Comparison of ENCODE assay signal across 25 mouse cellular contexts in genomic region chr3:95273471-95273870, GRCm38 (mm10). TPM values are rescaled to one million over a fixed set of nuclear protein-coding genes. Genes with fewer than 3 reads are reported as not detected.
DNase-seq lines count a peak whose midpoint lies in the region; ATAC-seq and TF ChIP-seq lines count a peak whose summit lies in the region.
"Had no signal": no experiment of that assay in that cellular context is flagged by ENCODE, and none has a peak within 500 bp of the region (broad histone marks: within the 10 kb centered on the region; RNA-seq: fewer than 3 reads in every experiment).

No protein-coding gene starts in this region.

- H3K4me1 ChIP-seq in hindbrain, embryonic 15.5 days (replicated peaks) = no peaks in the 10 kb centered on the region
- H3K4me1 ChIP-seq in hindbrain, embryonic 16.5 days (ENCODE audit: control insufficient read depth, insufficient read depth, low read depth, low read length) = no peaks in the 10 kb centered on the region
- H3K4me1 ChIP-seq in ES-E14 (ENCODE audit: control insufficient read depth in 2 of 2, insufficient read depth in 2 of 2, low read length in 2 of 2, poor library complexity in 1 of 2) = peaks cover 15 to 31% of the 10 kb centered on the region in 2 experiments
- H3K4me1 ChIP-seq: embryonic facial prominence, embryonic 15.5 days; forebrain, embryonic 10.5 days; hindbrain, embryonic 10.5 days; limb, embryonic 12.5 days; lung, embryonic 15.5 days; midbrain, embryonic 13.5 days; neural tube, embryonic 12.5 days had no signal

- in situ Hi-C loops in ES-E14 (cut with MboI; ENCODE audit: low sequenced_read_pairs in 2 of 2, unreplicated experiment in 2 of 2) = no loop called here

- WGBS in hindbrain, embryonic 15.5 days = 88% methylated on average over 5 of the region's 5 CpGs
- WGBS in hindbrain, embryonic 16.5 days = 98% methylated on average over 5 of the region's 5 CpGs

- H3K4me2 ChIP-seq in hindbrain, embryonic 15.5 days = no peak overlapping the region
- no peak overlapping the region for H3K4me2 ChIP-seq in hindbrain, embryonic 16.5 days (ENCODE audit: low read length)
- H3K4me2 ChIP-seq: embryonic facial prominence, embryonic 15.5 days; heart, embryonic 15.5 days; limb, embryonic 12.5 days; liver, embryonic 13.5 days; lung, embryonic 15.5 days; midbrain, embryonic 13.5 days; neural tube, embryonic 12.5 days had no signal

- H3K27ac ChIP-seq in hindbrain, embryonic 15.5 days (replicated peaks) = no peak overlapping the region
- no peak overlapping the region for H3K27ac ChIP-seq in hindbrain, embryonic 16.5 days (ENCODE audit: low read depth, low read length)
- peak overlapping the region; percentile 30 for H3K27ac ChIP-seq in ES-E14 (ENCODE audit: insufficient read depth, low read depth, low read length, poor library complexity, severe bottlenecking)
- H3K27ac ChIP-seq: embryonic facial prominence, embryonic 15.5 days; forebrain, embryonic 10.5 days; heart, embryonic 15.5 days; hindbrain, embryonic 10.5 days; limb, embryonic 12.5 days; liver, embryonic 13.5 days; lung, embryonic 15.5 days; macrophage; midbrain, embryonic 13.5 days; neural tube, embryonic 12.5 days had no signal

- ATAC-seq in hindbrain, embryonic 15.5 days (ENCODE audit: low FRiP score, low read depth) = 0 out of 2 replicates have a peak, but pooled peaks have one; percentile 20
- ATAC-seq in hindbrain, embryonic 16.5 days = no peak
- ATAC-seq: midbrain, embryonic 13.5 days had no signal

- no peak for DNase-seq in ES-E14 (ENCODE audit: low read depth, low spot score)
- peak; percentile 91 to 97 for DNase-seq in cerebellum, adult 18-20 months
- DNase-seq in cerebellum, postnatal 25 days = peak; percentile 94 to 96
- DNase-seq in ovary, postnatal 10 days (ENCODE audit: low spot score) = no peak
- no peak for DNase-seq in kidney, adult 18-20 months
- DNase-seq: adrenal gland, adult 2 months; B cell, adult 2 months; kidney, adult 9 months; layer of hippocampus, adult 9-11 months; liver, embryonic 13.5 days; right cerebral cortex, adult 18-20 months; thymus, postnatal 4 days had no signal

- no peak overlapping the region for H3K4me3 ChIP-seq in hindbrain, embryonic 15.5 days
- H3K4me3 ChIP-seq in hindbrain, embryonic 16.5 days (ENCODE audit: low read length) = no peak overlapping the region
- no peak overlapping the region; a peak in 1 of 4 replicates for H3K4me3 ChIP-seq in ES-E14 (ENCODE audit: insufficient read depth in 1 of 2, low read depth in 1 of 2, low read length in 2 of 2, poor library complexity in 1 of 2, severe bottlenecking in 1 of 2)
- H3K4me3 ChIP-seq: embryonic facial prominence, embryonic 15.5 days; forebrain, embryonic 10.5 days; heart, embryonic 15.5 days; hindbrain, embryonic 10.5 days; limb, embryonic 12.5 days; liver, embryonic 13.5 days; lung, embryonic 15.5 days; midbrain, embryonic 13.5 days; neural tube, embryonic 12.5 days had no signal

- peaks cover 15% of the 10 kb centered on the region; the same call in 1 of the 2 replicates for H3K36me3 ChIP-seq in hindbrain, embryonic 15.5 days
- 0 out of 2 replicates have a peak, but pooled peaks cover 2% of the 10 kb centered on the region for H3K36me3 ChIP-seq in hindbrain, embryonic 16.5 days (ENCODE audit: control insufficient read depth, insufficient read depth, low read length)
- peaks cover 3% of the 10 kb centered on the region; the same call in 1 of the 2 replicates for H3K36me3 ChIP-seq in ES-E14 (ENCODE audit: control insufficient read depth, insufficient read depth, low read length, poor library complexity, severe bottlenecking)
- H3K36me3 ChIP-seq: lung, embryonic 15.5 days had no signal

- H3K27me3 ChIP-seq in hindbrain, embryonic 15.5 days = no peaks in the 10 kb centered on the region
- no peaks in the 10 kb centered on the region for H3K27me3 ChIP-seq in hindbrain, embryonic 16.5 days (replicated peaks; ENCODE audit: control insufficient read depth, insufficient read depth, low read length)
- H3K27me3 ChIP-seq: embryonic facial prominence, embryonic 15.5 days; heart, embryonic 15.5 days; limb, embryonic 12.5 days; liver, embryonic 13.5 days; lung, embryonic 15.5 days; midbrain, embryonic 13.5 days; neural tube, embryonic 12.5 days had no signal

- H3K9ac ChIP-seq in hindbrain, embryonic 15.5 days = no peak overlapping the region
- H3K9ac ChIP-seq in hindbrain, embryonic 16.5 days (ENCODE audit: low read depth, low read length) = no peak overlapping the region
- peak overlapping the region; percentile 51; the same call in 1 of the 2 replicates for H3K9ac ChIP-seq in ES-E14 (ENCODE audit: insufficient read depth, low read depth, low read length, poor library complexity, severe bottlenecking)
- H3K9ac ChIP-seq: embryonic facial prominence, embryonic 15.5 days; heart, embryonic 15.5 days; limb, embryonic 12.5 days; liver, embryonic 13.5 days; lung, embryonic 15.5 days; midbrain, embryonic 13.5 days; neural tube, embryonic 12.5 days had no signal

- H3K9me3 ChIP-seq in hindbrain, embryonic 15.5 days = no peaks in the 10 kb centered on the region
- no peaks in the 10 kb centered on the region for H3K9me3 ChIP-seq in hindbrain, embryonic 16.5 days (ENCODE audit: control insufficient read depth, low read length)
- no peaks in the 10 kb centered on the region for H3K9me3 ChIP-seq in ES-E14 (ENCODE audit: control insufficient read depth, insufficient read depth, low read depth, low read length)
- H3K9me3 ChIP-seq: embryonic facial prominence, embryonic 15.5 days; forebrain, embryonic 10.5 days; heart, embryonic 15.5 days; hindbrain, embryonic 10.5 days; limb, embryonic 12.5 days; liver, embryonic 13.5 days; lung, embryonic 15.5 days; midbrain, embryonic 13.5 days; neural tube, embryonic 12.5 days had no signal

TF ChIP-seq in ES-E14, 5 proteins besides CTCF, POLR2A, EP300 and RAD21:
- TF ChIP-seq ZNF384 (IDR thresholded peaks at IDR 0.05; ENCODE audit: low read depth, low read length) = no peak
- no peak for TF ChIP-seq ZC3H11A (IDR thresholded peaks at IDR 0.05; ENCODE audit: borderline replicate concordance, low read depth, low read length)
- no peak for TF ChIP-seq HCFC1 (IDR thresholded peaks at IDR 0.05; ENCODE audit: borderline replicate concordance, insufficient read depth, low read length)
- TF ChIP-seq MAFK (IDR thresholded peaks at IDR 0.05; ENCODE audit: insufficient read depth, low read depth, low read length) = no peak
- no peak for TF ChIP-seq CHD2 (IDR thresholded peaks at IDR 0.05; ENCODE audit: low read depth, low read length)

RNA-seq across cellular contexts. Expression of gene Mindy1, which starts 7.7 kb away (rescaled TPM):
- polyA plus RNA-seq in hindbrain, embryonic 15.5 days (2015; fragmentation: Nextera tagmentation; extraction: Ambion mirVana) = 34.5 and 36.6 TPM in 2 replicates
- polyA plus RNA-seq in hindbrain, embryonic 16.5 days (2015; fragmentation: Nextera tagmentation; extraction: Ambion mirVana) = 35.8 and 36.3 TPM in 2 replicates
- 48.8 and 54.5 TPM in 2 replicates for total RNA-seq in ES-E14 (2012; rRNA removed)

RNA-seq across cellular contexts. Expression of gene Prune1, which starts 8.4 kb away (rescaled TPM):
- polyA plus RNA-seq in hindbrain, embryonic 15.5 days (2015; fragmentation: Nextera tagmentation; extraction: Ambion mirVana) = 66.5 and 69.9 TPM in 2 replicates
- 77.6 and 79.9 TPM in 2 replicates for polyA plus RNA-seq in hindbrain, embryonic 16.5 days (2015; fragmentation: Nextera tagmentation; extraction: Ambion mirVana)
- total RNA-seq in ES-E14 (2012; rRNA removed) = 26.4 and 29.5 TPM in 2 replicates

RNA-seq across cellular contexts. Expression of gene Bnipl, which starts 22.5 kb away (rescaled TPM):
- 0.29 TPM in 1 of 2 replicates, not detected in the other for polyA plus RNA-seq in hindbrain, embryonic 15.5 days (2015; fragmentation: Nextera tagmentation; extraction: Ambion mirVana)
- polyA plus RNA-seq in hindbrain, embryonic 16.5 days (2015; fragmentation: Nextera tagmentation; extraction: Ambion mirVana) = 0.20 TPM in 1 of 2 replicates, not detected in the other
- total RNA-seq in ES-E14 (2012; rRNA removed) = 6.7 and 16.0 TPM in 2 replicates
- total RNA-seq: adrenal gland, adult 2 months; gastrocnemius, adult 18-20 months; granulocyte monocyte progenitor cell, adult 5-6 weeks had no signal
- polyA plus RNA-seq: adrenal gland, adult 2 months; liver, embryonic 13.5 days; macrophage had no signal

RNA-seq across cellular contexts. Expression of gene Gm128, which starts 32.1 kb away (rescaled TPM):
- 0.13 and 0.19 TPM in 2 replicates for polyA plus RNA-seq in hindbrain, embryonic 15.5 days (2015; fragmentation: Nextera tagmentation; extraction: Ambion mirVana)
- polyA plus RNA-seq in hindbrain, embryonic 16.5 days (2015; fragmentation: Nextera tagmentation; extraction: Ambion mirVana) = 0.29 and 0.30 TPM in 2 replicates
- total RNA-seq in ES-E14 (2012; rRNA removed) = 2.0 and 3.0 TPM in 2 replicates
- total RNA-seq: gastrocnemius, adult 18-20 months had no signal

RNA-seq across cellular contexts. Expression of gene Anxa9, which starts 33.5 kb away (rescaled TPM):
- polyA plus RNA-seq in hindbrain, embryonic 15.5 days (2015; fragmentation: Nextera tagmentation; extraction: Ambion mirVana) = 0.47 and 0.72 TPM in 2 replicates
- 0.35 TPM in 2 replicates for polyA plus RNA-seq in hindbrain, embryonic 16.5 days (2015; fragmentation: Nextera tagmentation; extraction: Ambion mirVana)
- total RNA-seq in ES-E14 (2012; rRNA removed) = 0.58 and 1.1 TPM in 2 replicates

Comparison
In these comparisons a context has a peak if more than half of its experiments do, and no peak if none do; other contexts are left out.
1. DNase-seq: peak in cerebellum, adult 18-20 months (2 of 2) and cerebellum, postnatal 25 days (2 of 2); none in ES-E14 (single experiment), ovary, postnatal 10 days (single experiment) and kidney, adult 18-20 months (single experiment).